Mouse (Mus musculus): ENCODE data around the gene Myh7. TPM values are rescaled to one million over a fixed set of nuclear protein-coding genes. Genes with fewer than 3 reads are reported as not detected.

The Myh7 gene
- total and polyA plus RNA-seq, 3 experiments = 0.08 TPM; not detected in 2

DNA sequence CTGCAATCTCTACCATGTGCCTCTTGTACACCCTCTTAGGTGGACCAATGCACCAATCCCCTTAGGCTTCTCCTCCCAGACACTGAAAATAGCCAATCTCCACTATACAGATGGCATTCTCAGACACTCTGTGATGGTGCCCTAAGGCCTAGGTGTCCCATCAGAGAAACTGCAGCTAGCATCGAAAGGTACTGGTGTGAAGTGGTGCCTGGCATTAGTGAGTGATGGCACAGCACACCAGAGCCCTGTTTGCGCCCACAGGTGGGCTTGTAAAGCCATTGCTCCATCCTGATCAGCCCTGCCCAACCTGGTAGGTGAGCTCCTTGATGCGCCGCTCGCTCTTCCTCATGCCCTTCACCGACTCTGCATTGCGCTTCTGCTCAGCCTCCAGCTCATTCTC lies 50.5 kb downstream of the Myh7 start:
- H3K36me3 ChIP-seq (replicated peaks in 1 of 2; ENCODE audit: control insufficient read depth in 1 of 2, insufficient read depth in 1 of 2, low read length in 1 of 2) = no peaks in the 10 kb centered on the region
- H3K9me3 ChIP-seq (replicated peaks; ENCODE audit: low read length) = no peaks in the 10 kb centered on the region
- TF ChIP-seq BHLHE40 (IDR thresholded peaks at IDR 0.05; ENCODE audit: low read depth, low read length) = no peak
- no peak for TF ChIP-seq EP300 (IDR thresholded peaks at IDR 0.05; ENCODE audit: low read length)
- no peak for TF ChIP-seq MYC (IDR thresholded peaks at IDR 0.05; ENCODE audit: low read depth, low read length)
- no peak for TF ChIP-seq ETS1 (conservative IDR thresholded peaks at IDR 0.05; ENCODE audit: low read depth, low read length)
- TF ChIP-seq TCF12 (IDR thresholded peaks at IDR 0.05; ENCODE audit: low read depth, low read length) = no peak
- peaks cover 7 to 20% of the 10 kb centered on the region in 2 experiments for H3K4me1 ChIP-seq (ENCODE audit: control insufficient read depth in 1 of 2, insufficient read depth in 2 of 2)
- dilution Hi-C loops (cut with MboI; ENCODE audit: extremely low pct_ligation_motif_present, extremely low pct_unique_long_range_greater_than_20kb, low sequenced_read_pairs) (no loop called here), in situ Hi-C loops (cut with MboI; ENCODE audit: low pct_ligation_motif_present, low pct_unique_long_range_greater_than_20kb, low sequenced_read_pairs) (no loop called here)
- no peak overlapping the region for H3K27ac ChIP-seq (ENCODE audit: insufficient read depth, low read depth)
- no peaks in the 10 kb centered on the region for H3K79me2 ChIP-seq (replicated peaks; ENCODE audit: control insufficient read depth, extremely low read depth, insufficient read depth, poor library complexity, severe bottlenecking)
- H3K4me3 ChIP-seq (replicated peaks in 1 of 3; ENCODE audit: low read depth in 2 of 3, low read length in 2 of 3, poor library complexity in 1 of 3) = no peak overlapping the region
- H3K9ac ChIP-seq (ENCODE audit: insufficient read depth, low read depth) = no peak overlapping the region
- H3K27me3 ChIP-seq (replicated peaks) = peaks cover 47% of the 10 kb centered on the region
- no peak overlapping the region for H3K4me2 ChIP-seq (ENCODE audit: insufficient read depth, low read depth, poor library complexity, severe bottlenecking)
- no peak for DNase-seq (ENCODE audit: extremely low read depth)

DNA sequence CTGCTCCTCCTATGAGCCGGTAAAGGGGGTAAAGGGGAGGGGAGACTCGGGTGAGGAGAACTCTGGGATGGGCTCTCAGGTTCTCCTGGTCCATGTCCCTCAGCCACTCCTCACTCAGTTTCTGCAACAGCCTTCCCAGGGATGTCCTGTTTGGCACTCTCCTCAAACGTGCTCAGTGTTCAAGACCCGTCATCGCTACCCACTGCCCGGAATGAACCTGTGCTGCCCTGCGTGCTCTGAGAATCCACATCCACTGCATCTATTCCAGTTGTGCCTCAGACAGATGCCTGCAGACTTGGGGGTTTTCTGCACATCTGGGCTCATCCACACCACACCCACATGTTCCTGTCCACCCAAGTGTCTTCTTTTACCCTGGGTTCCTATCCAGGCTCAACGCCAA lies 51.9 kb downstream of the Myh7 start:
- Histone ChIP-seq H3K4me1 (ENCODE audit: control insufficient read depth in 1 of 2, insufficient read depth in 2 of 2) (peaks cover 7 to 20% of the 10 kb centered on the region in 2 experiments), H3K9me3 (replicated peaks; ENCODE audit: low read length) (no peaks in the 10 kb centered on the region), H3K4me2 (ENCODE audit: insufficient read depth, low read depth, poor library complexity, severe bottlenecking) (no peak overlapping the region), H3K27me3 (replicated peaks) (peaks cover 50% of the 10 kb centered on the region), H3K4me3 (replicated peaks in 1 of 3; ENCODE audit: low read depth in 2 of 3, low read length in 2 of 3, poor library complexity in 1 of 3) (no peak overlapping the region), H3K9ac (ENCODE audit: insufficient read depth, low read depth) (no peak overlapping the region), H3K27ac (ENCODE audit: insufficient read depth, low read depth) (no peak overlapping the region), H3K79me2 (replicated peaks; ENCODE audit: control insufficient read depth, extremely low read depth, insufficient read depth, poor library complexity, severe bottlenecking) (no peaks in the 10 kb centered on the region), H3K36me3 (replicated peaks in 1 of 2; ENCODE audit: control insufficient read depth in 1 of 2, insufficient read depth in 1 of 2, low read length in 1 of 2) (no peaks in the 10 kb centered on the region)
- TF ChIP-seq NRF1 (IDR thresholded peaks at IDR 0.05; ENCODE audit: low read depth, low read length) (no peak), E2F4 (IDR thresholded peaks at IDR 0.05; ENCODE audit: insufficient replicate concordance, low read depth, low read length) (no peak)
- in situ Hi-C loops (cut with MboI; ENCODE audit: low pct_ligation_motif_present, low pct_unique_long_range_greater_than_20kb, low sequenced_read_pairs) = no loop called here
- DNase-seq (ENCODE audit: extremely low read depth) = no peak
- dilution Hi-C loops (cut with MboI; ENCODE audit: extremely low pct_ligation_motif_present, extremely low pct_unique_long_range_greater_than_20kb, low sequenced_read_pairs) = no loop called here

DNA sequence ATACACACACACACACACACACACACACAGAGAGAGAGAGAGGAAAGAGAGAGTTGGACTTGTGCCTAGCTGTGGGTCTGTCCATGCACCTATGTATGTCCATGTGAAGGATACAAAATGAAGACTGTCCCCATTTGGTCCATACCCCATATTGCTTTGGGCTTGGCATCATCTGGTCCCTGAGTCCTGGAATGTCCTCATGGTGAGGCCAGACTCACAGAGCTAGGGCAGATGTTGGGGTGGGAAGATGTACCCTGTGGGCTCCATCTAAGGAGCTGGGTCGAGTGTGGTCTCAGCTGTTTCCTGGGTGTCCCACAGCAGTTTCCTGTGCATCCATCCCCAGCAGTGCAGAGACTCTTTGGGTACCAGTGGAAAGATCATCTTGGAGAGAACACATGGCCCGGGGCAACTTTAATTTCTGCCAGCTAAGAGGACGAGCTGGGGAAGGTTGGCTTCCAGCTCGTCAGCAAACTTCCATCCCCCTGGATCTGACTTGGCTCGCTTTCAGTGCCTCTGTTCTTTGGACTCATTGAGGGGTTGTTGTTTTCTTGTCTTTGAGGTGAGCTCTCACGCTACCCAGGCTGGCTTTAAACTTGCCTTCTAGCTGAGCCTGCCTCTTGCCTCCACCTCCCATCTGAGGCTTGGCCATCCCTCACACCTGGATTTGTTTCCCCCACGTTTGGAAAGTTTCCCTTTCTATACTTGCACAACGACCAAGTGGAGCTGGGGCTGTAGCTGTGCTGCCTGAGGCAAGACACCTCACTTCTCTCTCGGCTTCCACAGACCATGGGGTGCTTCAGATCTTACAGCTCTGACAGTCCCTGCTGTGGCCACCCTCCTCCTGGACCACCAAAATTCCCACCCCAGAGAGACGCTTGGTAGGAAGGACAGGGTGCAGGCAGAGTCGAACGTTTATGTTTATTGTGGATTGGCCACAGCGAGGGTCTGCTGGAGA lies 53.1 kb downstream of the Myh7 start:
- in situ Hi-C loops (cut with MboI; ENCODE audit: low pct_ligation_motif_present, low pct_unique_long_range_greater_than_20kb, low sequenced_read_pairs) = no loop called here
- dilution Hi-C loops (cut with MboI; ENCODE audit: extremely low pct_ligation_motif_present, extremely low pct_unique_long_range_greater_than_20kb, low sequenced_read_pairs) = no loop called here

More for the DNA sequence above, 53.1 kb downstream of the Myh7 start:
- Histone ChIP-seq H3K4me2 (ENCODE audit: insufficient read depth, low read depth, poor library complexity, severe bottlenecking) (no peak overlapping the region), H3K36me3 (replicated peaks in 1 of 2; ENCODE audit: control insufficient read depth in 1 of 2, insufficient read depth in 1 of 2, low read length in 1 of 2) (no peaks in the 10 kb centered on the region), H3K4me3 (replicated peaks in 1 of 3; ENCODE audit: low read depth in 2 of 3, low read length in 2 of 3, poor library complexity in 1 of 3) (no peak overlapping the region), H3K79me2 (replicated peaks; ENCODE audit: control insufficient read depth, extremely low read depth, insufficient read depth, poor library complexity, severe bottlenecking) (no peaks in the 10 kb centered on the region), H3K4me1 (ENCODE audit: control insufficient read depth in 1 of 2, insufficient read depth in 2 of 2) (peaks cover 6 to 14% of the 10 kb centered on the region in 2 experiments), H3K27ac (ENCODE audit: insufficient read depth, low read depth) (no peak overlapping the region), H3K9me3 (replicated peaks; ENCODE audit: low read length) (no peaks in the 10 kb centered on the region), H3K9ac (ENCODE audit: insufficient read depth, low read depth) (no peak overlapping the region), H3K27me3 (replicated peaks) (peaks cover 54% of the 10 kb centered on the region)
- no peak for DNase-seq (ENCODE audit: extremely low read depth)
- TF ChIP-seq UBTF (IDR thresholded peaks at IDR 0.05; ENCODE audit: low read depth, low read length) (no peak), HCFC1 (IDR thresholded peaks at IDR 0.05; ENCODE audit: low read depth, low read length) (no peak), ZC3H11A (IDR thresholded peaks at IDR 0.05; ENCODE audit: low read depth, low read length) (no peak), CHD2 (IDR thresholded peaks at IDR 0.05; ENCODE audit: low read length) (no peak), SMC3 (IDR thresholded peaks at IDR 0.05; ENCODE audit: low read depth, low read length) (no peak), NRF1 (IDR thresholded peaks at IDR 0.05; ENCODE audit: low read depth, low read length) (no peak), ETS1 (conservative IDR thresholded peaks at IDR 0.05; ENCODE audit: low read depth, low read length) (no peak), PAX5 (IDR thresholded peaks at IDR 0.05; ENCODE audit: low read length) (no peak), POLR2AphosphoS2 (IDR thresholded peaks at IDR 0.05; ENCODE audit: low read depth, low read length) (no peak), TCF12 (IDR thresholded peaks at IDR 0.05; ENCODE audit: low read depth, low read length) (no peak), MEF2A (IDR thresholded peaks at IDR 0.05; ENCODE audit: borderline replicate concordance, low read depth, low read length) (no peak), E2F4 (IDR thresholded peaks at IDR 0.05; ENCODE audit: insufficient replicate concordance, low read depth, low read length) (no peak), TBP (conservative IDR thresholded peaks at IDR 0.05; ENCODE audit: low read depth, low read length) (no peak), CHD1 (IDR thresholded peaks at IDR 0.05; ENCODE audit: low read depth, low read length) (no peak), MAFK (IDR thresholded peaks at IDR 0.05; ENCODE audit: insufficient replicate concordance, low read length) (no peak), MYC (IDR thresholded peaks at IDR 0.05; ENCODE audit: low read depth, low read length) (no peak), CTCF (conservative IDR thresholded peaks at IDR 0.05 in 1 of 2, IDR thresholded peaks at IDR 0.05 in 1 of 2; ENCODE audit: low read depth in 2 of 2, low read length in 2 of 2) (no peak), NELFE (IDR thresholded peaks at IDR 0.05; ENCODE audit: low read depth, low read length) (no peak), IRF4 (IDR thresholded peaks at IDR 0.05; ENCODE audit: low read depth, low read length) (no peak)

All from CH12.LX (cell line).